Mouse (Mus musculus) colon, adult 2 months (tissue): Measurements from ENCODE around the gene Stambpl1. TPM values are rescaled to one million over a fixed set of nuclear protein-coding genes. Genes with fewer than 3 reads are reported as not detected.

Source experiments
- polyA plus RNA-seq: library from polyadenylated mRNA; depleted of rRNA; stranded (reverse); fragments of >200 nt; gene quantifications from 2 replicates; pipeline ENCODE4 v1.2.3, GENCODE M21; 2012; rRNA removed

Gene Stambpl1
- polyA plus RNA-seq, result 7.3 and 7.7 TPM in 2 replicates

DNA sequence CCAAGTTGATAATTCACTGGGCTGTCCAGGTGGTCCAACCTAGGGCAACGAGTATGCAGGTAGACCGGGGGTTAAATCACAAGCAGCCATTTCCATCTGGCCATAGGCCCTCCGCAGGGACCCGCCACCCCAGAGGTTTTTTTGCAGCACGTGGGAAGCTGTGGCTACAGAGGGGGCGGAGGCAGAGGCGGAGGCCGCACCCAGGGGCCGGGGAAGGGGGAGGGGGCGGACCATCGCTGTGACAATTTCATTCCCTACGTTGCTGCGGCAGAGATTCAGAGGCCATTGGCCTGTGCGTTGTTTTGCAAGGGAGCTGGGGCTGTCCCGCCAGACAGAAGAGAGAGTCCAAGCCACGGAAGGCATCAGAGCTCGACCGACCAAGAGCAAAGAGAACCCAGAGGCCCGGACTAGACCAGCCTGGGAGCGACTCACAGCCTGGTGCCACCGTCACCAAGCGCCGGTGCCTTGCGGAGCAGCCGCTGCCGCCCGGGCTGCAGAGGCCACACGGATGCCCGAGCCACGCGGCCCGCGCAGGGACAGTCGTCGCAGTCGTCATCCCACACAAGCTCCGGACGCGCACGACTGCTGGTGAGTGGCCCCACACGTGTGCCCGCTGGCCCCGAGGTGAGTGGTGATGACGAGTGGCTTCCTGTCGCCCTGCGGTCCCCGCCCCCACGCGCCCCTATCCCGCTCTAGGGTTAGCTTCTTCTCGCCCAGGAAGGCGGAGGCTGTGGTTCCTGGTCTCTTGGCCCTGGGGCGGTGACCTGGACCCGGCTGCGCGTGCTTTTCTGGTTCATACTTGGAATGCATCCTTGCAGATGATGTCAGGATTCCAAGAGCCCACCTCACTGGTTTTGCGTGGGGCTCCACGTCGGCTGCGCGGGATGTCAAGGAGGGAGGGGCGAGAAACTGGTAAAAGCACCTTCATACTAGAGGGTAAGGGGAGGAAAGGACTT, at the start of gene Stambpl1:
Gene Stambpl1 (plus strand): TSS at position 222 of the 956 bp plus-strand sequence.

GRCm38 (mm10) chr19:34165891-34166290, 26.1 kb upstream of the Stambpl1 start, which contains the start of gene Ankrd22:
Gene Ankrd22 (minus strand): TSS chr19:34166053.

GRCm38 (mm10) chr19:34254880-34255681, 63.1 kb downstream of the Stambpl1 start, which contains the start of gene Acta2:
Gene Acta2 (minus strand): TSS chr19:34255590.

Other genes starting within 250 kb of the Stambpl1 start
- gene Lipf, start 231.0 kb upstream of the Stambpl1 start, polyA plus RNA-seq, result not detected in 2 replicates
- gene Lipk, start 183.9 kb upstream of the Stambpl1 start, polyA plus RNA-seq, result 0.09 TPM in 1 of 2 replicates, not detected in the other
- gene Lipn, start 124.9 kb upstream of the Stambpl1 start, polyA plus RNA-seq, result not detected in 2 replicates
- gene Lipm, start 91.3 kb upstream of the Stambpl1 start, polyA plus RNA-seq, result not detected in 2 replicates
- 1.1 and 1.7 TPM in 2 replicates for gene Ankrd22, start 26.2 kb upstream of the Stambpl1 start, polyA plus RNA-seq
- gene Acta2, start 63.4 kb downstream of the Stambpl1 start, polyA plus RNA-seq, result 1,765 and 1,858 TPM in 2 replicates
- gene Fas, start 98.4 kb downstream of the Stambpl1 start, polyA plus RNA-seq, result 0.73 and 1.4 TPM in 2 replicates